Mouse (Mus musculus): Measurements from ENCODE around the gene Pias3. TPM values are rescaled to one million over a fixed set of nuclear protein-coding genes. Genes with fewer than 3 reads are reported as not detected.

Pias3 gene
- polyA plus RNA-seq, 1 experiment from 2014 or later: 28.2 TPM

DNA sequence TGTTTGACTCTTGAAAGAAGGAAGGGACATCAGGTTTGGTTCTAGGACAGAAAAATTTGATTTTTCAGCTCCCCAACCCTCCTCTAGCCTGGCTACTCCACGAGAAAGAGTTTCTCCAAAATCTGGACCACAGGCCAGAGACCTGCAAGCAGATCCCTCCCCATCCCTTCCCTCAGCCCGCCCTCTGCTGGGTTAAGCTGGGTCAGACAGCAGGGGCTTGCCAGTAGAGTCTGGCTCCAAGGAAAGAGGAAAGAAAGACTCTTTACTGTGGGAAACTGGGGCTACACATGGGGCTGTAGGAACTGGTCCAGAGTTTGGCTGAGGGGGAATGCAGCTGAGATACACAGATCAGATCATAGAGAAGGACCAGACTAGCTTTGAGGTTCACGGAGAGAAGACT is 3.7 kb upstream of the Pias3 start:
- no peaks in the 10 kb centered on the region for H3K36me3 ChIP-seq (ENCODE audit: control insufficient read depth, insufficient read depth, low read length)
- WGBS: 16% methylated on average over 3 of the region's 3 CpGs
- no peak overlapping the region for H3K9ac ChIP-seq (ENCODE audit: low read depth, low read length)
- no peak overlapping the region for H3K4me3 ChIP-seq (ENCODE audit: low read depth, low read length)
- ATAC-seq (ENCODE audit: low FRiP score) (no peak), DNase-seq (ENCODE audit: low spot score) (peak; percentile 47)
- no peak overlapping the region for H3K4me2 ChIP-seq (replicated peaks; ENCODE audit: low read depth, low read length)
- no peaks in the 10 kb centered on the region for H3K27me3 ChIP-seq (ENCODE audit: control insufficient read depth, insufficient read depth, low read length)
- no peaks in the 10 kb centered on the region for H3K9me3 ChIP-seq (ENCODE audit: control insufficient read depth, low read length)
- no peak overlapping the region for H3K27ac ChIP-seq (ENCODE audit: low read depth, low read length)
- 0 out of 2 replicates have a peak, but pooled peaks cover 4% of the 10 kb centered on the region for H3K4me1 ChIP-seq (replicated peaks; ENCODE audit: control insufficient read depth, insufficient read depth, low read length)

DNA sequence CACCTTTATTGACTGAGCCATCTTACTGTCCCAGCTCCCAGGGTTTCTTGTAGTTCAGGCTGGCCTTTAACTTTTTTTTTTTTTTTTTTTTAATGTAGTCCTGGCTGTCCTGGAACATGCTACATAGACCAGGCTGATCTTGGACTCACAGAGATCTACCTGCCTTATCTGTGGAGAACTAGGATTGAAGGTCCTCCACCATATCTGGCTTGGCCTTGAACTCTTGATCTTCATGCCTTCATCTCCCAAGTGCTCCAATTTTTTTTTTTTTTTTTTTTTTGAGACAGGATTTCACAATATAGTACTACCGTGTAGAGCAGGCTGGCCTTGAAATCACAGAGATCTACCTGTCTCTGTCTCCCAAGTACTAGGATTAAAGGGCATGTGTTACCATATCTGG is 2.6 kb upstream of the Pias3 start:
- no peak overlapping the region for H3K4me3 ChIP-seq (ENCODE audit: low read depth, low read length)
- no peak for DNase-seq (ENCODE audit: low spot score)
- H3K4me1 ChIP-seq (replicated peaks; ENCODE audit: control insufficient read depth, insufficient read depth, low read length): 0 out of 2 replicates have a peak, but pooled peaks cover 4% of the 10 kb centered on the region
- H3K36me3 ChIP-seq (ENCODE audit: control insufficient read depth, insufficient read depth, low read length): no peaks in the 10 kb centered on the region
- H3K27me3 ChIP-seq (ENCODE audit: control insufficient read depth, insufficient read depth, low read length): no peaks in the 10 kb centered on the region
- WGBS: 94% methylated on average over 1 of the region's 1 CpGs
- H3K27ac ChIP-seq (ENCODE audit: low read depth, low read length): no peak overlapping the region
- H3K4me2 ChIP-seq (replicated peaks; ENCODE audit: low read depth, low read length): no peak overlapping the region
- no peaks in the 10 kb centered on the region for H3K9me3 ChIP-seq (ENCODE audit: control insufficient read depth, low read length)
- no peak for ATAC-seq (ENCODE audit: low FRiP score)
- no peak overlapping the region for H3K9ac ChIP-seq (ENCODE audit: low read depth, low read length)

DNA sequence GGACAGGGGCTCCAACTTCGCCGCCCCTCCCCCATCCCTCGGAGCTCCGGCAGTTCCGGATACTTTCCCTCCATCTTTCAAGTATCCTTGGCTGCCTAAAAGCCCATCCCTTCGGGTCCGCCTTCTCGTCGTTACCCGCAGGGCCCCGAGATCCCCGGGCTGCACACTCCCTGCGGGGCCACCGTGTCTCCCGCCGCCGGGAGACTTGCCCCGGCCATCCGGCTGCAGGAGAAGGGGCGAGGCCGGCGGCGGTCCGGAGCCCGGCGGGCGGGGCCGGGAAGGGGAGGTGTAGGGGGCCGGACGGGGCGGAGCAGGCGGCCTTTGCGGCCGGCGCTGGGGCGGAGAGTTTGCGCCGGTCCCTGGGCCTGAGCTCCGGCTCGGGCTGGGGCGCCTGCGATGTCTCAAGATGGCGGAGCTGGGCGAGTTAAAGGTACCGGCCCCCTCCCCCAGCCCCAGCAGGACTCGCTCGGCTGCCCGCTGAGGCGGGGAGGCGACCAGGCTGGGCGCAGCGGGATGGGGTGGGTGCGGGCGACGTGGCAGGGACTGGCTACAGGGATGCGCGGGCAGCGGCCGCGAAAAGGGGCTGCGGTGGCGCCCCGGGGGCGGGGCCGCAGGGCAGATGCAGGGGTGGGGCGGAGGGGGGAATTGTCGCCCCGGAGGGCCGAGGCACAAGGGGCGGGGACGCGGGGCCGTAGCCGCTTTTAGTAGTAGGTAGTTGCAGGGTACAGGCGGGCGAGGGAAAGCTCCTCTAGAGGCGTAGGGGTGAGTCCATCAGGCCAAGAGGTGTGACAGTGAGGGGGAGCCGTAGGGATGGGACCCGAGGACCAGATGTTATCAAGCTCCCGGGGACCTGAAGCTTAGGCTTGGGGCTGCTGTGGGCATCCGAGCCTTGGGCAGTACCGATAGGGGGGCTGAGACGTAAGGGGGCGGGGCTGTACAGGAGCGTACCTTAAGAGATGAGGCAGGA is 865 bp downstream of the Pias3 start:
- Histone ChIP-seq H3K36me3 (ENCODE audit: control insufficient read depth, insufficient read depth, low read length) (no peaks in the 10 kb centered on the region), H3K9ac (ENCODE audit: low read depth, low read length) (peak overlapping the region; percentile 87), H3K4me1 (replicated peaks; ENCODE audit: control insufficient read depth, insufficient read depth, low read length) (0 out of 2 replicates have a peak, but pooled peaks cover 3% of the 10 kb centered on the region), H3K4me2 (replicated peaks; ENCODE audit: low read depth, low read length) (peak overlapping the region; percentile 70), H3K4me3 (ENCODE audit: low read depth, low read length) (peak overlapping the region; percentile 77), H3K27ac (ENCODE audit: low read depth, low read length) (peak overlapping the region; percentile 94), H3K27me3 (ENCODE audit: control insufficient read depth, insufficient read depth, low read length) (no peaks in the 10 kb centered on the region), H3K9me3 (ENCODE audit: control insufficient read depth, low read length) (no peaks in the 10 kb centered on the region)
- WGBS: under 1% methylated on average over 62 of the region's 85 CpGs
- DNase-seq (ENCODE audit: low spot score): peak; percentile 93
- ATAC-seq (ENCODE audit: low FRiP score): peak; percentile 95

DNA sequence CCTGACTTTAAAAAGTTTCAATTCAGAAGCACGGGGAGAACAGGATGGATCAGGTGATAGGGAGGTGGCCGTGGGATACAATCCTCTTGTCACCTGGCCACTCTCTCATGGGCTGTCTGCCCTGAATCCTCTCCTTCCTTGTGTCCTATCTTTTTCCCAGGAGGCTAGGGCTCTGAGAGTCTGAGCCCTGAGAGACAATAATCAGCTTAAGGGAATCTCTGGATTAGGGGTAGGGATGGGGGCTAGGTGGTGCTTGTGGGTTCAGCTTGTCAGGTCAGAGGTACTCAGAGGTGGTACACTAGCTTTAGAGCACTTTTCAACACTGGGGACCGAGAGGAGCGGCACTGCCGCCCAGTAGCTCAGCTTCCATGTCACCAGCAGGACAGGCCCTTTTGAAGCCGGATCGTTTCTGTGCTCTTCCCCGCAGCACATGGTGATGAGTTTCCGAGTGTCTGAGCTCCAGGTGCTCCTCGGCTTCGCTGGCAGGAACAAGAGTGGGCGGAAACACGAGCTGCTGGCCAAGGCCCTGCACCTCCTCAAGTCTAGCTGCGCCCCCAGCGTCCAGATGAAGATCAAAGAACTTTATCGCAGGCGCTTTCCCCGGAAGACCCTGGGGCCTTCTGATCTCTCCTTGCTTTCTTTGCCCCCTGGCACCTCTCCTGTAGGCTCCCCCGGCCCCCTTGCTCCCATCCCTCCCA is 3.0 kb downstream of the Pias3 start:
- Histone ChIP-seq H3K4me1 (replicated peaks; ENCODE audit: control insufficient read depth, insufficient read depth, low read length) (0 out of 2 replicates have a peak, but pooled peaks cover 3% of the 10 kb centered on the region), H3K9ac (ENCODE audit: low read depth, low read length) (no peak overlapping the region), H3K9me3 (ENCODE audit: control insufficient read depth, low read length) (no peaks in the 10 kb centered on the region), H3K36me3 (ENCODE audit: control insufficient read depth, insufficient read depth, low read length) (no peaks in the 10 kb centered on the region), H3K27me3 (ENCODE audit: control insufficient read depth, insufficient read depth, low read length) (no peaks in the 10 kb centered on the region), H3K4me3 (ENCODE audit: low read depth, low read length) (no peak overlapping the region), H3K4me2 (replicated peaks; ENCODE audit: low read depth, low read length) (no peak overlapping the region), H3K27ac (ENCODE audit: low read depth, low read length) (no peak overlapping the region)
- 50% methylated on average over 19 of the region's 19 CpGs for WGBS
- no peak for ATAC-seq (ENCODE audit: low FRiP score)
- no peak for DNase-seq (ENCODE audit: low spot score)

DNA sequence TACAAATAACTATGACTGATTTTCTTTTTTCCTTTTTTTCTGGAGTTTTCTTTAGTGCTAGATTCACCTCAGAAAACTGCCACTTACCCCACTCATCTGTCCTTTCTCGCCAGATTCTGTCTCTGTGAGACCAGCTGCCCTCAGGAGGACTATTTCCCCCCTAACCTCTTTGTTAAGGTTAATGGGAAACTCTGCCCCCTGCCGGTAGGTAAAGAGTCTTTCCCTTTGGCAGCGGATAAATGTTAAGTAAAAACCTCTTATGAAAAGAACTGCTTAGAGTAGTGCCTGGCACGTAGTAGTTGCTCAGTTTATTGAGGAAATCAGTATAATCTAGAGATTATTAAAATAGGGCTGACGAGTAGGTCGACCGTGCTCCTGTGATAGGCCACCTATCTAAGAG is 4.2 kb downstream of the Pias3 start:
- 0 out of 2 replicates have a peak, but pooled peaks cover 4% of the 10 kb centered on the region for H3K36me3 ChIP-seq (ENCODE audit: control insufficient read depth, insufficient read depth, low read length)
- H3K9me3 ChIP-seq (ENCODE audit: control insufficient read depth, low read length): no peaks in the 10 kb centered on the region
- 0 out of 2 replicates have a peak, but pooled peaks cover 3% of the 10 kb centered on the region for H3K4me1 ChIP-seq (replicated peaks; ENCODE audit: control insufficient read depth, insufficient read depth, low read length)
- no peak overlapping the region for H3K4me2 ChIP-seq (replicated peaks; ENCODE audit: low read depth, low read length)
- no peak overlapping the region for H3K4me3 ChIP-seq (ENCODE audit: low read depth, low read length)
- DNase-seq (ENCODE audit: low spot score) (peak; percentile 54), ATAC-seq (ENCODE audit: low FRiP score) (no peak)
- H3K9ac ChIP-seq (ENCODE audit: low read depth, low read length): no peak overlapping the region
- 52% methylated on average over 7 of the region's 7 CpGs for WGBS
- no peaks in the 10 kb centered on the region for H3K27me3 ChIP-seq (ENCODE audit: control insufficient read depth, insufficient read depth, low read length)
- no peak overlapping the region for H3K27ac ChIP-seq (ENCODE audit: low read depth, low read length)

DNA sequence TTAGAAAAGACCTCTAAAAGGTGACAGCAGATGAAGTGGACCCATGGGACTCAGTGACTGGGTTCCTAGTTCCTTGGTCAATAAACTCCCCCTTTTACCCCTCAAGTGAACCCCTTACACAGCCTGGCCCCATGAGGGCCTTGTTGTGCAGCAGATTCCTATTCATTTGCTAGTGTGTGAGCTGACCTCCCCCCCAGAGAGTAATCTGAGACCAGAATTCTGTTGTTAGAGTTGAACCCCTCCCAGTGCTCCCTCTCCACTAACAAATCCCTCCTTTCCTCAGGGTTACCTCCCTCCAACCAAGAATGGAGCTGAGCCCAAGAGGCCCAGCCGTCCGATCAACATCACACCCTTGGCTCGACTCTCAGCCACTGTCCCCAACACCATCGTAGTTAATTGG is 4.8 kb downstream of the Pias3 start:
- H3K36me3 ChIP-seq (ENCODE audit: control insufficient read depth, insufficient read depth, low read length): 0 out of 2 replicates have a peak, but pooled peaks cover 4% of the 10 kb centered on the region
- WGBS: 87% methylated on average over 4 of the region's 4 CpGs
- no peak overlapping the region for H3K4me3 ChIP-seq (ENCODE audit: low read depth, low read length)
- ATAC-seq (ENCODE audit: low FRiP score): no peak
- no peaks in the 10 kb centered on the region for H3K4me1 ChIP-seq (replicated peaks; ENCODE audit: control insufficient read depth, insufficient read depth, low read length)
- no peak overlapping the region for H3K27ac ChIP-seq (ENCODE audit: low read depth, low read length)
- no peak overlapping the region for H3K4me2 ChIP-seq (replicated peaks; ENCODE audit: low read depth, low read length)
- no peak overlapping the region for H3K9ac ChIP-seq (ENCODE audit: low read depth, low read length)
- no peaks in the 10 kb centered on the region for H3K9me3 ChIP-seq (ENCODE audit: control insufficient read depth, low read length)
- H3K27me3 ChIP-seq (ENCODE audit: control insufficient read depth, insufficient read depth, low read length): no peaks in the 10 kb centered on the region
- DNase-seq (ENCODE audit: low spot score): no peak

DNA sequence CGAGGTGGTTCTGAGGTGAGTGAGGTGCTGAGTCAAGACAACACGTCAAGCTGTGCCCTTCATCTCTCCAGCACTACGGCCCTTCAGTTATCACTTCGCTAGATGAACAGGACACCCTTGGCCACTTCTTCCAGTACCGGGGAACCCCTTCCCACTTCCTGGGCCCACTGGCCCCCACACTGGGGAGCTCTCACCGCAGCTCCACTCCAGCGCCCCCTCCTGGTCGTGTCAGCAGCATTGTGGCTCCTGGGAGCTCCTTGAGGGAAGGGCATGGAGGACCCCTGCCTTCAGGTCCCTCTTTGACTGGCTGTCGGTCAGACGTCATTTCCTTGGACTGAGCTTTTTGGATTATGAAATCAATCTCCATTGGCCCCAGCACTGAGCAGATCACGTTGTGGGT is 8.6 kb downstream of the Pias3 start:
- Histone ChIP-seq H3K27me3 (ENCODE audit: control insufficient read depth, insufficient read depth, low read length) (no peaks in the 10 kb centered on the region), H3K4me2 (replicated peaks; ENCODE audit: low read depth, low read length) (no peak overlapping the region), H3K36me3 (ENCODE audit: control insufficient read depth, insufficient read depth, low read length) (0 out of 2 replicates have a peak, but pooled peaks cover 4% of the 10 kb centered on the region), H3K4me3 (ENCODE audit: low read depth, low read length) (no peak overlapping the region), H3K27ac (ENCODE audit: low read depth, low read length) (no peak overlapping the region), H3K9me3 (ENCODE audit: control insufficient read depth, low read length) (no peaks in the 10 kb centered on the region), H3K9ac (ENCODE audit: low read depth, low read length) (no peak overlapping the region), H3K4me1 (replicated peaks; ENCODE audit: control insufficient read depth, insufficient read depth, low read length) (no peaks in the 10 kb centered on the region)
- WGBS: 66% methylated on average over 11 of the region's 11 CpGs
- ATAC-seq (ENCODE audit: low FRiP score) (no peak), DNase-seq (ENCODE audit: low spot score) (peak; percentile 26)

DNA sequence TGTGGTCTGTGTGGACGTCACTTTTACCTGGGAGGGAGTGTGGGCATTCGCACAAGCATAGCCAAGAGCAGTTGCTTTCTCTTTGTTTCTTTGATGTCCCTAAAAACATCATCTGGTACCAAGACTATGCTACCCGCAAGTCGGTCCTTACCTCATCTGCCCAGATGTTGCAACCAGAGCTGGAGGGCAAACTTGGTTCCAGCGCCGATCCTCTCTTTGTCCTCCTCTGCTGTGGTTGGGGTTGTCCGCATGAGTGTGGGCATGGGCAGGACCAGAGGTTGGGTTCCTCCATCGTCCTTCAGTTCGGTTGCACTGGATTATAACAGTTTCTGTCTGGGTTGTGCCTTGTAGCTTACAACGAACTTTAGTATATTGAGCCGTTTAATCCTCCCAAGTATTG is 10.0 kb downstream of the Pias3 start:
- 0 out of 2 replicates have a peak, but pooled peaks cover 4% of the 10 kb centered on the region for H3K36me3 ChIP-seq (ENCODE audit: control insufficient read depth, insufficient read depth, low read length)
- ATAC-seq (ENCODE audit: low FRiP score): no peak
- no peaks in the 10 kb centered on the region for H3K9me3 ChIP-seq (ENCODE audit: control insufficient read depth, low read length)
- 93% methylated on average over 11 of the region's 11 CpGs for WGBS
- H3K9ac ChIP-seq (ENCODE audit: low read depth, low read length): no peak overlapping the region
- H3K4me1 ChIP-seq (replicated peaks; ENCODE audit: control insufficient read depth, insufficient read depth, low read length): no peaks in the 10 kb centered on the region
- H3K27me3 ChIP-seq (ENCODE audit: control insufficient read depth, insufficient read depth, low read length): no peaks in the 10 kb centered on the region
- H3K4me2 ChIP-seq (replicated peaks; ENCODE audit: low read depth, low read length): no peak overlapping the region
- no peak overlapping the region for H3K27ac ChIP-seq (ENCODE audit: low read depth, low read length)
- no peak for DNase-seq (ENCODE audit: low spot score)
- no peak overlapping the region for H3K4me3 ChIP-seq (ENCODE audit: low read depth, low read length)
